Mouse (Mus musculus) mouse embryonic stem cell (cell line): ENCODE data around the gene Steap2.

Source experiments
- in situ Hi-C, 2 experiments: fragments of 300-500 bp; cut with MboI; formaldehyde crosslinking; loops; 1 replicate in 1 of 2; 3 replicates in 1 of 2; pipeline ENCODE4 v1.14.3; 2019 to 2020; ENCODE audit warnings: low sequenced_read_pairs in 2 of 2, low pct_unique_long_range_greater_than_20kb in 1 of 2, mixed read lengths in 1 of 2; ENCODE audit not compliant: unreplicated experiment in 1 of 2

The Steap2 gene

GRCm38 (mm10) chr5:5679459-5679858, 14.9 kb downstream of the Steap2 start:
- in situ Hi-C loops, result no loop called here

- in situ Hi-C loops, result no loop called here
Observed at GRCm38 (mm10) chr5:5676082-5676481, 18.3 kb downstream of the Steap2 start.

GRCm38 (mm10) chr5:5668920-5669319, 25.5 kb downstream of the Steap2 start:
- in situ Hi-C loops, result no loop called here

- in situ Hi-C loops, result no loop called here
Observed at GRCm38 (mm10) chr5:5664371-5664926, 29.9 kb downstream of the Steap2 start.

- in situ Hi-C loops, result no loop called here
Observed at GRCm38 (mm10) chr5:5663655-5664370, 30.6 kb downstream of the Steap2 start, which contains the start of gene Cfap69. Gene Cfap69 (minus strand): TSS chr5:5664239.

GRCm38 (mm10) chr5:5663057-5663456, 31.3 kb downstream of the Steap2 start:
- in situ Hi-C loops, result no loop called here

GRCm38 (mm10) chr5:5658680-5659079, 35.7 kb downstream of the Steap2 start:
- in situ Hi-C loops, result no loop called here

GRCm38 (mm10) chr5:5657932-5658331, 36.4 kb downstream of the Steap2 start:
- in situ Hi-C loops, result no loop called here

GRCm38 (mm10) chr5:5648817-5649569, 45.4 kb downstream of the Steap2 start:
- in situ Hi-C loops, result no loop called here

GRCm38 (mm10) chr5:5646173-5646572, 48.2 kb downstream of the Steap2 start:
- in situ Hi-C loops, result no loop called here

- in situ Hi-C loops, result no loop called here
Observed at GRCm38 (mm10) chr5:5638496-5638895, 55.9 kb downstream of the Steap2 start.

- in situ Hi-C loops, result no loop called here
Observed at GRCm38 (mm10) chr5:5625491-5625890, 68.9 kb downstream of the Steap2 start.

GRCm38 (mm10) chr5:5618329-5618728, 76.0 kb downstream of the Steap2 start:
- in situ Hi-C loops, result no loop called here
